Mouse (Mus musculus) activated CD4-positive, CD25-positive, alpha-beta regulatory T cell (primary cell): ENCODE results near the gene Mettl13. TPM values are rescaled to one million over a fixed set of nuclear protein-coding genes. Genes with fewer than 3 reads are reported as not detected.

Experiments used
- polyA plus RNA-seq, 2 experiments: library from polyadenylated mRNA; unstranded; fragments of 100-300 nt; shearing (Covaris generic); gene quantifications; one replicate each; pipeline ENCODE4 v1.2.1; 2017

The Mettl13 gene
- polyA plus RNA-seq = 10 to 100 TPM; 13.2 to 14.7 TPM

DNA sequence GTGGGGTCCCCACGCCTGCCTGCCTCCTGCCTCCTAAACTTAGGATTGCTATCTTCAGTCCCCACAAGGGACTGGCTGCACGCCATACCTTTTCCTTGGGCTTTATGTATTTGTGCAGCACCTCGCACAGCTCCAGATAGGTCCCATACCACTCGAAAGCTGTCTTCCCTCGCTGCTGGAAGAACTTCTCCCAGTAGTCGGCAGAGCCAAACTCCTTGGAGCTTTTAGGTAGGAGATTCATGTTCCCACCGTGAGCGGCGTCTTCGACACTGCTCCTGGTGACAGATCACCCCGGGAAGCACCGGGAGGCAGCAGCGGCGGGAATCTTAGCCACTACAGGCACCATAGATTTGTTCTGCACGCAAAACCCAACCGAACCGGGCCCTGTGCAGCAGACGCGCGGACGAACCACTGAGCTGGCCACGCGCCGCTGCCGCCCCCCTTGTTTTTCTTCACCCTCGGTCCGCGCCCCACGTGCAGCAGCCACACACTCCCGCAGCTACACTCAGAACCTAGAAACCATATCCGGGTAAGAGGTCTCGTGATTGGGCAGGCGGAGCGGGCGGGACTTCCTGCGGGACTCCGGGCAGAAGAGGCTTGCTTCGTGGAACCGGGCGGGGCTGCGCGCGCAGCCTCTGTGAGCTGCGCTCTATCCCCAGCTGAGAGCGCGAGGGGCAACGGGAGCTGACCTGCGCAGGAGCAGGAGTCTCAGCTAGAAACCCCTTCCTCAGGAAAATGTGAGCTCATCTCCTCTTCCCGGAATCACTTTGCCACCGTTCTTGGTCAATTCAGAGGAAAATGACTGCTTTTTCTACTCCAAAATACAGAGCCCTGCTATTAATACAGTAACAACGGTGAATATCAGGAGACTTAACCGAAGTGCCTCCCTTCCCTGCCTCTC, at the start of gene Mettl13:
Gene Mettl13 (minus strand): TSS at position 536 of the 901 bp plus-strand sequence.

DNA sequence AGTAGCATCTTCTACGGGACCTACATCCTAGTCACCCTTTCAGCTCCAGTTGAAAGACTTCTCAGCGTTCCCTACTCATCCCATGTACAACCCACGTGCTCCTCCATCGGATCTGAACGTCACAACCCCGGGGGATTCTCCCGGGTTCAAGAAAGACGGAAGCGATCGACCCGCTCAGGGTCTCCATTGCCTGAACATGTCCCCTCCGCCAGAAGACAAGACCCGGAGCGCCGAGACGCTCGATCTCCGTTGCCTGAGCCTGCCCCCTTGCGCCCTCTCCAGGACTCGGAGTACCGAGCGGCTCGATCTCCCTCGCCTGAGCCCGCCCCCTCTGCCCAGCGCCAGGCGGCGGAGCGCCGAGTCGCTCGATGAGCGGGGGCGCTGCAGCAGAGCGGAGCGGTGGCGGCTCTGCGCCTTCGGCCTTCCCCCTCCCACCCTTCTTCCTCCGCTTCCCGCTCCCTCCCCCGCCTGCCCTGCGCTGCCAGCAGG, 22.0 kb upstream of the Mettl13 start, which contains the start of gene Vamp4:
Gene Vamp4 (plus strand): TSS at position 256 of the 489 bp plus-strand sequence.

Other genes with a start within 250 kb of the Mettl13 start
- under 1 TPM; 0.17 to 0.63 TPM for gene Dnm3, start 70.5 kb downstream of the Mettl13 start, polyA plus RNA-seq
- 10 to 100 TPM; 90.5 to 95.6 TPM for gene Vamp4, start 22.0 kb upstream of the Mettl13 start, polyA plus RNA-seq
- gene Myoc, start 90.6 kb upstream of the Mettl13 start, polyA plus RNA-seq = not detected
- gene Myocos, start 109.7 kb upstream of the Mettl13 start, polyA plus RNA-seq = under 1 TPM in 1 of 2 experiments, not detected in 1; 0.42 TPM
- gene Prrc2c, start 192.0 kb upstream of the Mettl13 start, polyA plus RNA-seq = 100 to 1,000 TPM; 182 to 202 TPM